Mouse (Mus musculus) stomach, postnatal 0 days (tissue): ENCODE data around the gene Phactr1. TPM values are rescaled to one million over a fixed set of nuclear protein-coding genes. Genes with fewer than 3 reads are reported as not detected.

Experiments used
- ATAC-seq: fragments of 200-750 bp; cut with Nextera tagmentation; 2 replicates; pipeline ENCODE4 v1.8.0; 2017; ENCODE audit not compliant: low FRiP score, low TSS enrichment
- DNase-seq: peaks from one replicate; pipeline ENCODE4 v3.0.0-alpha.2; 2016; ENCODE audit warnings: low spot score
- H3K27ac ChIP-seq: fragments of 300-500 bp; sonication (generic); replicated peaks from 2 replicates; pipeline ENCODE4 v1.5.1; 2014; ENCODE audit warnings: mild to moderate bottlenecking, control low read depth
- H3K27me3 ChIP-seq: fragments of 300-500 bp; sonication (generic); 2 replicates; pipeline ENCODE4 v1.6.1; 2014; ENCODE audit warnings: low read length; ENCODE audit not compliant: control insufficient read depth, insufficient read depth
- H3K36me3 ChIP-seq: fragments of 300-500 bp; sonication (generic); 2 replicates; pipeline ENCODE4 v1.6.1; 2014; ENCODE audit warnings: low read length, mixed read lengths; ENCODE audit not compliant: control insufficient read depth, insufficient read depth
- H3K4me1 ChIP-seq: fragments of 300-500 bp; sonication (generic); replicated peaks from 2 replicates; pipeline ENCODE4 v1.6.1; 2014; ENCODE audit warnings: antibody characterized with exemption; ENCODE audit not compliant: control insufficient read depth, insufficient read depth
- H3K4me2 ChIP-seq: fragments of 300-500 bp; sonication (generic); replicated peaks from 2 replicates; pipeline ENCODE4 v1.6.1; 2014; ENCODE audit warnings: low read depth, mild to moderate bottlenecking, control low read depth, moderate library complexity
- H3K4me3 ChIP-seq: fragments of 300-500 bp; sonication (generic); 2 replicates; pipeline ENCODE4 v1.5.1; 2014; ENCODE audit warnings: low read depth, low read length, control low read depth
- H3K9ac ChIP-seq: fragments of 300-500 bp; sonication (generic); 2 replicates; pipeline ENCODE4 v1.6.1; 2014; ENCODE audit warnings: mild to moderate bottlenecking, low read length, control low read depth, mixed read lengths
- H3K9me3 ChIP-seq: fragments of 300-500 bp; sonication (generic); 2 replicates; pipeline ENCODE4 v1.6.1; 2016; ENCODE audit warnings: low read length; ENCODE audit not compliant: control insufficient read depth
- CTCF ChIP-seq: IDR thresholded peaks from 2 replicates; pipeline ENCODE4 v1.5.1; 2016; ENCODE audit warnings: antibody characterized with exemption, low read depth, mild to moderate bottlenecking, moderate library complexity
- EP300 ChIP-seq: optimal IDR thresholded peaks from 2 replicates; pipeline ENCODE3; 2016; ENCODE audit warnings: antibody characterized with exemption
- WGBS: fragments of 180-500 bp; shearing (Covaris S2); extraction: QIAGEN DNeasy Blood & Tissue Kit; methylation state at CpG from one replicate; pipeline ENCODE4 v1.1.7; 2014; 5-methylcytosine and 5-hydroxymethylcytosine counted together
- polyA plus RNA-seq: library from polyadenylated mRNA; unstranded; fragments of >200 nt; fragmentation: Nextera tagmentation; extraction: Ambion mirVana; gene quantifications from 2 replicates; pipeline ENCODE4 v1.2.1, GENCODE M21; 2015

Gene Phactr1
- polyA plus RNA-seq, 1 experiment from 2014 or later, result 5.6 TPM

DNA sequence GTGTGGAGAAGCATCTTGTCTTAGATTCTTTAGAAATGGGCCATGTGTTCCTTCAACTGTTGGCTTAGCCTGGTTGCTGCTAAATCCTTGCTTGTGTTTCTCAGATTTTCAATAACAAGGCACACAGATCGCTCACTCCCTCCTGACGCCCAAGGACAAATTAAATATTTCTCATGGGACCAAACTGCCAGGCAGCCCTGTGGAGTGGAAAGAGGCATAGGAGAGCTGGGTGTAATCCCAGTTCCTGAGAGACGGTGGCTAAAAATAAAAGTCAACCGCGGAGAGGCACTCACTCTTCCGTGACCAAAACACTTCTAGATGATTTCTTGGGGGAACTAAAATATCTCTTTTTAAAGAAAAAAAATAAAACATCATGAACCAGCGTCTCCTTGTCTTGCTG lies 143.5 kb downstream of the Phactr1 start:
- H3K4me2 ChIP-seq, result no peak overlapping the region
- H3K4me1 ChIP-seq, result no peaks in the 10 kb centered on the region
- H3K4me3 ChIP-seq, result no peak overlapping the region
- H3K27ac ChIP-seq, result no peak overlapping the region
- no peak overlapping the region for H3K9ac ChIP-seq
- no peaks in the 10 kb centered on the region for H3K27me3 ChIP-seq
- H3K9me3 ChIP-seq, result no peaks in the 10 kb centered on the region
- WGBS, result 86% methylated on average over 7 of the region's 7 CpGs
- no peaks in the 10 kb centered on the region for H3K36me3 ChIP-seq
- TF ChIP-seq CTCF, result no peak
- TF ChIP-seq EP300, result no peak
- DNase-seq (no peak), ATAC-seq (no peak)

DNA sequence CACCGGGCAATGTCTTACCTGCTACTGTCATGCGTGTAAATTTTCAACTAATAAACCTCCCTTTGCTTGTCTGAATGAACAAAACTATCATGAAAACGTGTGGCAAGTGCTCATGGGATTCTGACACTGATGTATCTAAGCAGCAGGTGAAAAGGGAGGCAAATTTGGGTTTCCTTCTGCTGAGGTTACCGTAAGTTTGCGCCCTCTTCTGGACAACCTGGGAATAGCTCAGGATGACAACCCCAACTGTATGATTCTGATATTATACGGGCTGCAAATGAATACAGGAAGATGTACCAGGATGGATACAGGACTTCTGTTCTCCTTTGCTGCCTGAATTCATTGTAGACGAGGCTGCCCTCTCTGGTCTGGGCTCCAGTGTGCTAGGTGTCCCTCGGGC lies 146.2 kb downstream of the Phactr1 start:
- WGBS, result 51% methylated on average over 8 of the region's 8 CpGs
- Histone ChIP-seq H3K36me3 (no peaks in the 10 kb centered on the region), H3K9ac (no peak overlapping the region), H3K9me3 (no peaks in the 10 kb centered on the region), H3K4me3 (no peak overlapping the region), H3K4me2 (no peak overlapping the region), H3K27me3 (no peaks in the 10 kb centered on the region), H3K27ac (no peak overlapping the region), H3K4me1 (no peaks in the 10 kb centered on the region)
- no peak for DNase-seq
- ATAC-seq, result no peak
- peak; percentile 74 for TF ChIP-seq CTCF
- TF ChIP-seq EP300, result no peak

DNA sequence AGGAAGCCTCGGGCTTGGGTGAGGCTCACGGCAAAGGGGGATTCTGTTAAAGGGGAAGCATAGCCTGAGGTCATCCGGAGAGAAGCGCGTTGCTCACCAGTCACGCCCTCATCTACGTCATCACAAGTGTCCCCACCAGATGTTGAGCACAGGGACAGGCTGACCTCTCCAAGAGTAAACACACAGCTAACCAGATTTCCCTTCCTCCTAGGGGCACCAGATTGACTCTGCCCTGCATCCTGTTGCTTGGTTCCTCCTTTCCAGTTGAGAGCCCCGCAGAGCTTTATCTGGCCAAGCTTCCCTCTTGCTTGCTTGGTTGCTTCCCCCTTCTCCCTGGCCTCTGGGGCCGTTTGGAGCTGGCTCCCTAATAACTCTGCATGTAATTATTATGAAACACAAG lies 148.6 kb downstream of the Phactr1 start:
- H3K4me2 ChIP-seq, result no peak overlapping the region
- WGBS, result 33% methylated on average over 9 of the region's 9 CpGs
- TF ChIP-seq CTCF (no peak), EP300 (no peak)
- DNase-seq, result no peak
- no peaks in the 10 kb centered on the region for H3K36me3 ChIP-seq
- no peaks in the 10 kb centered on the region for H3K9me3 ChIP-seq
- no peaks in the 10 kb centered on the region for H3K27me3 ChIP-seq
- H3K27ac ChIP-seq, result no peak overlapping the region
- ATAC-seq, result peak; percentile 42; the same call in 1 of the 2 replicates
- no peaks in the 10 kb centered on the region for H3K4me1 ChIP-seq
- H3K4me3 ChIP-seq, result no peak overlapping the region
- no peak overlapping the region for H3K9ac ChIP-seq

DNA sequence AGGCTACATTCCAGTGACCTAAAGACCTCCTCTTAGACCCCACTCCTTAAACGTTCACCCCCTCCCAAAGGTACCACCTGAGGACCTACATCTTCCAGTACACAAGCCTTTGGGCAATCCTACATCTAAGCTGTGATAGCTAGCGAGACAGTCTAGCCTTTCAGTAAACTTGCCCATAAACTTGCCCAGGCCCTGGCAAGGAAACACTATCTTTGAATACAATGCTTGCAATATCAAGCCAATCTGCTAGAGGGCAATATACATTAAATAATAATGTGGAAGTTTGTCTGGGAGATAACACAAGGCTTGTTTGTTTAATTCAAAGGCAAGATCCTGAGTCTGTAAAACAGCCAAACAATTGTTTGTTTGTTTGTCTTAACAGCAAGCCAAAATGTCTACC lies 155.0 kb downstream of the Phactr1 start:
- Histone ChIP-seq H3K9me3 (no peaks in the 10 kb centered on the region), H3K4me1 (no peaks in the 10 kb centered on the region), H3K36me3 (no peaks in the 10 kb centered on the region), H3K9ac (no peak overlapping the region), H3K4me2 (no peak overlapping the region), H3K27me3 (no peaks in the 10 kb centered on the region), H3K27ac (no peak overlapping the region), H3K4me3 (no peak overlapping the region)
- DNase-seq (no peak), ATAC-seq (no peak)
- no peak for TF ChIP-seq EP300
- peak; percentile 71 for TF ChIP-seq CTCF
- WGBS, result 47% methylated on average over 2 of the region's 2 CpGs

DNA sequence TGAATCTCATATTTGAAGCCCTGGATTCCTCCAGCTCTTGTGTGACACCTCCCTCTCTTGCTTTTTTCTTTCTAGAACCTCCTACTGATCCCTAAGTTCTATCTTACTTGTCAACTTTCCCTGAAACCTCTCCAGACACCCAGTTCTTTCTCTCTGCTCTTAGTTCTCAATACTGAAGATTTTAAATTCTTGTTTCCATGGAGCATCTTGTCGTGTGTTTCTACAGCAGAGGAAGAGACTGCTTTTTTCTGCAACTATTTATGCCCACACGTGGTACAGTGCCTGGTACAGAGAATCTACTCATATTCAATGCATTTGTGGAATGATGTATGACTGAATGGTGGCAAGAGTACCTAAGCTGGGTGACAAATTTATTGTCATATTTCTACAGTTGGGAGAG lies 158.9 kb downstream of the Phactr1 start:
- Histone ChIP-seq H3K9me3 (no peaks in the 10 kb centered on the region), H3K4me3 (no peak overlapping the region), H3K4me1 (no peaks in the 10 kb centered on the region), H3K36me3 (no peaks in the 10 kb centered on the region), H3K27ac (no peak overlapping the region), H3K4me2 (no peak overlapping the region), H3K27me3 (no peaks in the 10 kb centered on the region), H3K9ac (no peak overlapping the region)
- ATAC-seq (no peak), DNase-seq (no peak)
- TF ChIP-seq EP300, result no peak
- TF ChIP-seq CTCF, result no peak
- WGBS, result 75% methylated on average over 2 of the region's 2 CpGs

DNA sequence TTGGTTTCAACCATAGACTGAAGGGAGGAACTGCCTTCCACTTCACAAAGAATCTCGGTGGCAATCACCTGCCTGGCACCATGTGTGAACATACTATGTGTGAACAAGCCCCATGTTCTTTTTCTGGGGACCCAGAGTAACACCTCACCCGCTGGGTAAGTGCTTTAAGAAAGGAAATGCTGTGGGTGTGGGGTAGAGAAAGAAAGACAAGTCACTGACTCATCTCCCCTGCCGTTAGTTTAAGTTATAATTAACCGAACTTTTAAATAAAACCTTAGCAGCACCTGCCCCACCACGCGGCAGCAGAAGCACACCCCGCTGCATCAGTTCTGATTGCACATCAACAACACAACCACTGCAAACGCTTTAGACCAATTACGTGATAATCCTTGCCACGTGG lies 171.7 kb downstream of the Phactr1 start:
- no peak for TF ChIP-seq CTCF
- TF ChIP-seq EP300, result no peak
- WGBS, result 69% methylated on average over 10 of the region's 10 CpGs
- Histone ChIP-seq H3K4me1 (no peaks in the 10 kb centered on the region), H3K4me3 (no peak overlapping the region), H3K27ac (no peak overlapping the region), H3K9me3 (no peaks in the 10 kb centered on the region), H3K9ac (no peak overlapping the region), H3K27me3 (no peaks in the 10 kb centered on the region), H3K4me2 (no peak overlapping the region), H3K36me3 (no peaks in the 10 kb centered on the region)
- ATAC-seq, result no peak
- DNase-seq, result no peak
